ENCODE assay signal across 8 mouse cellular contexts in genomic region chr10:44528291-44529082, GRCm38 (mm10). TPM values are rescaled to one million over a fixed set of nuclear protein-coding genes. Genes with fewer than 3 reads are reported as not detected.
DNase-seq lines count a peak whose midpoint lies in the region; ATAC-seq and TF ChIP-seq lines count a peak whose summit lies in the region.

Gene Prdm1 (minus strand): TSS chr10:44528501.

- H3K79me2 ChIP-seq in MEL (ENCODE audit: control insufficient read depth, insufficient read depth, low read length, poor library complexity): no peaks in the 10 kb centered on the region

- TF ChIP-seq POLR2A in kidney, adult 2 months (IDR thresholded peaks at IDR 0.05; ENCODE audit: low read depth, low read length): no peak
- TF ChIP-seq POLR2A in MEL (IDR thresholded peaks at IDR 0.05; ENCODE audit: control insufficient read depth in 1 of 2, insufficient read depth in 1 of 2, low read depth in 1 of 2, low read length in 2 of 2, poor library complexity in 1 of 2): no peak

- H3K36me3 ChIP-seq in kidney, adult 2 months (ENCODE audit: control insufficient read depth, insufficient read depth, low read length): no peaks in the 10 kb centered on the region
- H3K36me3 ChIP-seq in MEL (ENCODE audit: control insufficient read depth in 1 of 2, insufficient read depth in 2 of 2, low read length in 2 of 2): peaks cover 0 to 9% of the 10 kb centered on the region in 2 experiments; a peak in 2 of 4 replicates
- no peaks in the 10 kb centered on the region for H3K36me3 ChIP-seq in heart, embryonic 15.5 days
- H3K36me3 ChIP-seq in liver, embryonic 13.5 days: no peaks in the 10 kb centered on the region
- no peaks in the 10 kb centered on the region for H3K36me3 ChIP-seq in stomach, embryonic 16.5 days (ENCODE audit: control insufficient read depth, insufficient read depth, low read length)

- H3K27me3 ChIP-seq in kidney, adult 2 months (replicated peaks; ENCODE audit: control insufficient read depth, insufficient read depth, low read length): no peaks in the 10 kb centered on the region
- no peaks in the 10 kb centered on the region; a peak in 1 of 4 replicates for H3K27me3 ChIP-seq in MEL (ENCODE audit: control insufficient read depth in 1 of 2, insufficient read depth in 2 of 2, low read length in 2 of 2)
- H3K27me3 ChIP-seq in heart, embryonic 15.5 days: peaks cover 58% of the 10 kb centered on the region
- peaks cover 50% of the 10 kb centered on the region for H3K27me3 ChIP-seq in liver, embryonic 13.5 days
- peaks cover 21% of the 10 kb centered on the region for H3K27me3 ChIP-seq in stomach, embryonic 16.5 days (ENCODE audit: control insufficient read depth, insufficient read depth, low read length)

- DNase-seq in kidney, adult 2 months: peak; percentile 24
- no peak for DNase-seq in kidney, adult 11 months
- no peak for DNase-seq in MEL (ENCODE audit: low read depth, low spot score)
- DNase-seq in liver, embryonic 13.5 days: no peak
- no peak for DNase-seq in adrenal gland, adult 8-10 months
- no peak for DNase-seq in ovary, adult 18-20 months (ENCODE audit: low spot score)

- peak within 1 kb of the TSS; percentile 67 for H3K9ac ChIP-seq in MEL (ENCODE audit: control insufficient read depth, low read depth, low read length, poor library complexity, severe bottlenecking)
- H3K9ac ChIP-seq in heart, embryonic 15.5 days: peak within 1 kb of the TSS; percentile 59; the same call in 1 of the 2 replicates
- peak within 1 kb of the TSS; percentile 73 for H3K9ac ChIP-seq in liver, embryonic 13.5 days
- H3K9ac ChIP-seq in stomach, embryonic 16.5 days (ENCODE audit: low read length): peak within 1 kb of the TSS; percentile 56

- no peak within 1 kb of the TSS for H3K27ac ChIP-seq in kidney, adult 2 months (ENCODE audit: insufficient read depth, low read depth, low read length)
- H3K27ac ChIP-seq in MEL (ENCODE audit: control insufficient read depth, low read depth, low read length): no peak within 1 kb of the TSS
- no peak within 1 kb of the TSS for H3K27ac ChIP-seq in heart, embryonic 15.5 days
- no peak within 1 kb of the TSS for H3K27ac ChIP-seq in liver, embryonic 13.5 days
- H3K27ac ChIP-seq in stomach, embryonic 16.5 days (ENCODE audit: low read length): no peak within 1 kb of the TSS

- no peak for TF ChIP-seq EP300 in MEL (IDR thresholded peaks at IDR 0.05; ENCODE audit: low read depth in 1 of 2, low read length in 2 of 2)

- 0 out of 2 replicates have a peak, but pooled peaks cover 3% of the 10 kb centered on the region for H3K4me1 ChIP-seq in kidney, adult 2 months (ENCODE audit: control insufficient read depth, insufficient read depth, low read length)
- H3K4me1 ChIP-seq in MEL (ENCODE audit: control insufficient read depth in 1 of 2, insufficient read depth in 2 of 2, low read length in 2 of 2): peaks cover 0 to 7% of the 10 kb centered on the region in 2 experiments; a peak in 2 of 4 replicates
- H3K4me1 ChIP-seq in heart, embryonic 15.5 days (replicated peaks): peaks cover 24% of the 10 kb centered on the region
- peaks cover 34% of the 10 kb centered on the region for H3K4me1 ChIP-seq in liver, embryonic 13.5 days (replicated peaks)
- H3K4me1 ChIP-seq in stomach, embryonic 16.5 days (ENCODE audit: control insufficient read depth, insufficient read depth, low read length): peaks cover 10% of the 10 kb centered on the region; the same call in 1 of the 2 replicates

- peak within 1 kb of the TSS; percentile 81 for H3K4me2 ChIP-seq in heart, embryonic 15.5 days
- H3K4me2 ChIP-seq in liver, embryonic 13.5 days: peak within 1 kb of the TSS; percentile 88
- H3K4me2 ChIP-seq in stomach, embryonic 16.5 days (ENCODE audit: low read depth, low read length): peak within 1 kb of the TSS; percentile 91

- H3K9me3 ChIP-seq in MEL (replicated peaks; ENCODE audit: insufficient read depth, low read length): no peaks in the 10 kb centered on the region
- no peaks in the 10 kb centered on the region for H3K9me3 ChIP-seq in heart, embryonic 15.5 days (replicated peaks)
- no peaks in the 10 kb centered on the region for H3K9me3 ChIP-seq in liver, embryonic 13.5 days (replicated peaks)
- no peaks in the 10 kb centered on the region for H3K9me3 ChIP-seq in stomach, embryonic 16.5 days (replicated peaks; ENCODE audit: control insufficient read depth, low read length)

- H3K4me3 ChIP-seq in kidney, adult 2 months (ENCODE audit: insufficient read depth, low read depth, low read length): peak within 1 kb of the TSS; percentile 70
- H3K4me3 ChIP-seq in MEL (ENCODE audit: control insufficient read depth in 1 of 2, insufficient read depth in 1 of 2, low read depth in 2 of 2, low read length in 2 of 2): peak within 1 kb of the TSS; percentile 85 to 97
- peak within 1 kb of the TSS; percentile 72 for H3K4me3 ChIP-seq in heart, embryonic 15.5 days
- H3K4me3 ChIP-seq in liver, embryonic 13.5 days (replicated peaks): peak within 1 kb of the TSS; percentile 76
- peak within 1 kb of the TSS; percentile 63 for H3K4me3 ChIP-seq in stomach, embryonic 16.5 days (replicated peaks; ENCODE audit: low read length)

- no peak for TF ChIP-seq CTCF in kidney, adult 2 months (conservative IDR thresholded peaks at IDR 0.05; ENCODE audit: insufficient read depth, insufficient read length, low read depth, low read length)
- no peak for TF ChIP-seq CTCF in MEL (IDR thresholded peaks at IDR 0.05 in 2 of 3, conservative IDR thresholded peaks at IDR 0.05 in 1 of 3; ENCODE audit: control insufficient read depth in 1 of 3, insufficient read depth in 1 of 3, low read depth in 2 of 3, low read length in 3 of 3, poor library complexity in 1 of 3, severe bottlenecking in 1 of 3)

- TF ChIP-seq RAD21 in MEL (IDR thresholded peaks at IDR 0.05; ENCODE audit: low read depth, low read length): no peak

- ATAC-seq in heart, embryonic 15.5 days (replicated peaks; ENCODE audit: insufficient number of reproducible peaks, insufficient read depth, low FRiP score, low read depth): no peak
- ATAC-seq in liver, embryonic 13.5 days (ENCODE audit: low read depth): no peak
- ATAC-seq in stomach, embryonic 16.5 days (ENCODE audit: insufficient read depth, low FRiP score): no peak

- 17% methylated on average over 25 of the region's 25 CpGs for WGBS in kidney, adult 2 months
- WGBS in heart, embryonic 15.5 days: 7% methylated on average over 25 of the region's 25 CpGs
- 6% methylated on average over 25 of the region's 25 CpGs for WGBS in liver, embryonic 13.5 days (ENCODE audit: insufficient replicate concordance)
- WGBS in stomach, embryonic 16.5 days: 6% methylated on average over 25 of the region's 25 CpGs

TF ChIP-seq in MEL, 35 proteins besides CTCF, POLR2A, EP300 and RAD21:
- no peak for TF ChIP-seq HCFC1 (IDR thresholded peaks at IDR 0.05; ENCODE audit: low read depth, low read length)
- TF ChIP-seq SMC3 (IDR thresholded peaks at IDR 0.05; ENCODE audit: low read depth, low read length): no peak
- TF ChIP-seq ZC3H11A (IDR thresholded peaks at IDR 0.05; ENCODE audit: low read depth, low read length): no peak
- TF ChIP-seq UBTF (IDR thresholded peaks at IDR 0.05; ENCODE audit: borderline replicate concordance, insufficient read depth, low read depth, low read length): no peak
- no peak for TF ChIP-seq ELF1 (IDR thresholded peaks at IDR 0.05; ENCODE audit: low read depth, low read length)
- TF ChIP-seq TBP (IDR thresholded peaks at IDR 0.05; ENCODE audit: low read depth, low read length): no peak
- no peak for TF ChIP-seq NELFE (IDR thresholded peaks at IDR 0.05; ENCODE audit: low read depth, low read length)
- TF ChIP-seq ZMIZ1 (IDR thresholded peaks at IDR 0.05; ENCODE audit: low read depth, low read length): no peak
- no peak for TF ChIP-seq ETS1 (IDR thresholded peaks at IDR 0.05; ENCODE audit: low read depth, low read length)
- TF ChIP-seq TAL1 (IDR thresholded peaks at IDR 0.05; ENCODE audit: low read length): no peak
- no peak for TF ChIP-seq RCOR1 (IDR thresholded peaks at IDR 0.05; ENCODE audit: low read depth, low read length)
- no peak for TF ChIP-seq E2F4 (IDR thresholded peaks at IDR 0.05; ENCODE audit: borderline replicate concordance, low read depth, low read length)
- TF ChIP-seq MAZ (IDR thresholded peaks at IDR 0.05; ENCODE audit: low read depth, low read length): no peak
- TF ChIP-seq CHD1 (IDR thresholded peaks at IDR 0.05; ENCODE audit: low read depth, low read length): no peak
- TF ChIP-seq GABPA (IDR thresholded peaks at IDR 0.05; ENCODE audit: low read depth, low read length): no peak

RNA-seq across cellular contexts. Expression of gene Prdm1, which starts in this region (rescaled TPM):
- polyA plus RNA-seq in kidney, adult 2 months (2012; rRNA removed): 1.8 and 1.9 TPM in 2 replicates
- not detected in 2 replicates for total RNA-seq in MEL (2012; rRNA removed)
- under 1 TPM in 1 of 2 experiments, not detected in 1; 0.14 TPM for polyA plus RNA-seq in MEL (2012; ENCODE audit: insufficient read depth in 1 of 2, insufficient read length in 2 of 2, low read depth in 1 of 2, low replicate concordance in 2 of 2, missing spikeins in 1 of 2)
- polyA plus RNA-seq in heart, embryonic 15.5 days (2015; fragmentation: Nextera tagmentation; extraction: Ambion mirVana): 0.67 and 0.83 TPM in 2 replicates
- polyA plus RNA-seq in liver, embryonic 13.5 days (2015; fragmentation: Nextera tagmentation; extraction: Ambion mirVana): 0.12 and 0.13 TPM in 2 replicates
- polyA plus RNA-seq in stomach, embryonic 16.5 days (2015; fragmentation: Nextera tagmentation; extraction: Ambion mirVana): 6.8 and 7.2 TPM in 2 replicates
- 1 to 10 TPM; 2.2 to 7.7 (median 5.6) TPM for total RNA-seq in adrenal gland, adult 8-10 months (2022)
